Mouse (Mus musculus) liver, adult 2 months (tissue): ENCODE results near the gene Trappc10. TPM values are rescaled to one million over a fixed set of nuclear protein-coding genes. Genes with fewer than 3 reads are reported as not detected.

ENCODE experiments used
- DNase-seq: peaks from one replicate; pipeline ENCODE4 v3.0.0-alpha.2; 2011; ENCODE audit warnings: low read depth, low spot score; ENCODE audit errors: extremely low read depth
- H3K27ac ChIP-seq: fragments of 200-500 bp; replicated peaks from 2 replicates; pipeline ENCODE4 v1.5.1; 2012; ENCODE audit warnings: low read depth, mild to moderate bottlenecking, control low read depth, inconsistent platforms, low read length; ENCODE audit not compliant: insufficient read depth
- H3K27me3 ChIP-seq: fragments of 200-500 bp; 2 replicates; pipeline ENCODE4 v1.6.1; 2012; ENCODE audit warnings: mild to moderate bottlenecking, moderate library complexity, low read length, inconsistent platforms; ENCODE audit not compliant: control insufficient read depth, insufficient read depth
- H3K36me3 ChIP-seq: fragments of 200-500 bp; 2 replicates; pipeline ENCODE4 v1.6.1; 2012; ENCODE audit warnings: low read length, inconsistent platforms; ENCODE audit not compliant: control insufficient read depth, insufficient read depth
- H3K4me1 ChIP-seq: fragments of 200-500 bp; 2 replicates; pipeline ENCODE4 v1.6.1; 2011; ENCODE audit warnings: low read length; ENCODE audit not compliant: control insufficient read depth, insufficient read depth
- H3K4me3 ChIP-seq: fragments of 200-500 bp; 2 replicates; pipeline ENCODE4 v1.5.1; 2011; ENCODE audit warnings: low read depth, mild to moderate bottlenecking, control low read depth, low read length, moderate library complexity; ENCODE audit not compliant: insufficient read depth
- H3K79me2 ChIP-seq: fragments of 200-500 bp; 2 replicates; pipeline ENCODE4 v1.6.1; 2012; ENCODE audit warnings: inconsistent platforms, mild to moderate bottlenecking, low read length, moderate library complexity; ENCODE audit not compliant: control insufficient read depth, insufficient read depth
- H3K9ac ChIP-seq: fragments of 200-500 bp; 2 replicates; pipeline ENCODE4 v1.6.1; 2012; ENCODE audit warnings: low read depth, mild to moderate bottlenecking, control low read depth, inconsistent platforms, low read length
- CTCF ChIP-seq: fragments of 200-500 bp; IDR thresholded peaks from 2 replicates; pipeline ENCODE4 v1.5.1; 2011; ENCODE audit warnings: low read depth, low read length, control low read depth
- POLR2A ChIP-seq: fragments of 200-500 bp; IDR thresholded peaks from 2 replicates; pipeline ENCODE4 v1.6.1; 2011; ENCODE audit warnings: low read length, control low read depth; ENCODE audit not compliant: insufficient read depth; ENCODE audit errors: extremely low read depth
- WGBS: fragments of 180-500 bp; shearing (Covaris S2); methylation state at CpG from one replicate; pipeline ENCODE4 v1.1.7; 2018; 5-methylcytosine and 5-hydroxymethylcytosine counted together
- polyA plus RNA-seq: library from polyadenylated mRNA; depleted of rRNA; stranded (reverse); fragments of >200 nt; gene quantifications from 2 replicates; pipeline ENCODE4 v1.2.3, GENCODE M21; 2012
- total RNA-seq: library from RNA; depleted of rRNA; stranded (reverse); fragments of >200 nt; gene quantifications from 2 replicates; pipeline ENCODE4 v1.2.3, GENCODE M21; 2014

Trappc10 gene
- total and polyA plus RNA-seq, 2 experiments, result 10.3 to 19.8 TPM

- Histone ChIP-seq H3K9ac (no peak overlapping the region), H3K27ac (no peak overlapping the region), H3K4me3 (no peak overlapping the region), H3K4me1 (no peaks in the 10 kb centered on the region), H3K27me3 (no peaks in the 10 kb centered on the region), H3K36me3 (peaks cover 23% of the 10 kb centered on the region; the same call in 1 of the 2 replicates), H3K79me2 (no peaks in the 10 kb centered on the region)
- no peak for DNase-seq
- 92% methylated on average over 9 of the region's 9 CpGs for WGBS
- no peak for TF ChIP-seq CTCF
- TF ChIP-seq POLR2A, result no peak
Observed at GRCm38 (mm10) chr10:78280486-78280885, 36.0 kb upstream of the Trappc10 start.

GRCm38 (mm10) chr10:78279210-78279609 is 34.8 kb upstream of the Trappc10 start:
- DNase-seq, result peak; percentile 35
- Histone ChIP-seq H3K79me2 (no peaks in the 10 kb centered on the region), H3K27me3 (no peaks in the 10 kb centered on the region), H3K36me3 (peaks cover 23% of the 10 kb centered on the region; the same call in 1 of the 2 replicates), H3K4me3 (no peak overlapping the region), H3K9ac (no peak overlapping the region), H3K27ac (no peak overlapping the region), H3K4me1 (no peaks in the 10 kb centered on the region)
- peak; percentile 85 for TF ChIP-seq CTCF
- no peak for TF ChIP-seq POLR2A
- 74% methylated on average over 8 of the region's 8 CpGs for WGBS

GRCm38 (mm10) chr10:78277835-78278234 is 33.4 kb upstream of the Trappc10 start:
- Histone ChIP-seq H3K4me1 (no peaks in the 10 kb centered on the region), H3K79me2 (no peaks in the 10 kb centered on the region), H3K9ac (no peak overlapping the region), H3K27ac (no peak overlapping the region), H3K4me3 (no peak overlapping the region), H3K36me3 (peaks cover 31% of the 10 kb centered on the region), H3K27me3 (no peaks in the 10 kb centered on the region)
- WGBS, result 93% methylated on average over 3 of the region's 3 CpGs
- TF ChIP-seq POLR2A (no peak), CTCF (peak; percentile 10; the same call in 1 of the 2 replicates)
- DNase-seq, result no peak

GRCm38 (mm10) chr10:78276242-78276641 is 31.8 kb upstream of the Trappc10 start:
- H3K36me3 ChIP-seq, result peaks cover 31% of the 10 kb centered on the region
- WGBS, result 76% methylated on average over 4 of the region's 4 CpGs
- H3K4me3 ChIP-seq, result no peak overlapping the region
- H3K27ac ChIP-seq, result no peak overlapping the region
- DNase-seq, result no peak
- H3K9ac ChIP-seq, result no peak overlapping the region
- H3K27me3 ChIP-seq, result no peaks in the 10 kb centered on the region
- no peaks in the 10 kb centered on the region for H3K79me2 ChIP-seq
- no peaks in the 10 kb centered on the region for H3K4me1 ChIP-seq
- TF ChIP-seq POLR2A, result no peak
- TF ChIP-seq CTCF, result no peak

- 70% methylated on average over 9 of the region's 9 CpGs for WGBS
- Histone ChIP-seq H3K4me1 (no peaks in the 10 kb centered on the region), H3K4me3 (no peak overlapping the region), H3K27me3 (no peaks in the 10 kb centered on the region), H3K79me2 (no peaks in the 10 kb centered on the region), H3K36me3 (peaks cover 22% of the 10 kb centered on the region), H3K9ac (no peak overlapping the region), H3K27ac (no peak overlapping the region; the same call in 1 of the 2 replicates)
- no peak for TF ChIP-seq CTCF
- TF ChIP-seq POLR2A, result no peak
- DNase-seq, result no peak
Observed at GRCm38 (mm10) chr10:78272932-78273331, 28.5 kb upstream of the Trappc10 start.

DNA sequence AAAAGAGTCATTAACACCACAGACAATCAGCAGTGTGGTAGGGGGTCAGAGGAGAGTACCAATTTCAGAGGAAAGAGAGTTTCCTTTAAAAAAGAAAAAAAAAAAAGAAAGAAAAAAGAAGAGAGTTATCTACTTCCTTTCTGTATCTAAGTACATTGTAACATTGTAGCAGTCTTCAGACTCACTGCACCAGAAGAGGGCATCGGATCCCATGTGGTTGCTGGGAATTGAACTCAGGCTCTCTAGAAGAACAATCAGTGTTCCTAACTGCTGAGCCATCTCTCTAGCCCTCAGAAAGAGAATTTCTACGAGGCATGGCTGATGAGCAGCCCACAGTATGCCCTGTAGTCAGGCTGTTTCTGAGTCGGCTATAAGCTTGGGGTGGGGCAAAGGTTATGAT is 21.4 kb upstream of the Trappc10 start:
- Histone ChIP-seq H3K36me3 (no peaks in the 10 kb centered on the region; the same call in 1 of the 2 replicates), H3K27ac (no peak overlapping the region), H3K79me2 (no peaks in the 10 kb centered on the region), H3K27me3 (no peaks in the 10 kb centered on the region), H3K4me1 (no peaks in the 10 kb centered on the region), H3K4me3 (no peak overlapping the region), H3K9ac (no peak overlapping the region)
- DNase-seq, result no peak
- 50% methylated on average over 3 of the region's 3 CpGs for WGBS
- TF ChIP-seq POLR2A, result no peak
- no peak for TF ChIP-seq CTCF
